Mouse (Mus musculus) stomach, embryonic 16.5 days (tissue): ENCODE data around the gene Frem2. TPM values are rescaled to one million over a fixed set of nuclear protein-coding genes. Genes with fewer than 3 reads are reported as not detected.
A peak's percentile ranks its signal among the peaks of the same experiment; 100 is the strongest.

ENCODE experiments used
- ATAC-seq: fragments of 200-750 bp; cut with Nextera tagmentation; 2 replicates; pipeline ENCODE4 v1.8.0; 2017; ENCODE audit warnings: moderate number of reproducible peaks, moderate TSS enrichment; ENCODE audit not compliant: insufficient read depth, low FRiP score
- H3K27ac ChIP-seq: fragments of 300-500 bp; sonication (generic); 2 replicates; pipeline ENCODE4 v1.5.1; 2014; ENCODE audit warnings: low read length
- H3K27me3 ChIP-seq: fragments of 300-500 bp; sonication (generic); 2 replicates; pipeline ENCODE4 v1.6.1; 2014; ENCODE audit warnings: low read length, control low read depth, mixed read lengths; ENCODE audit not compliant: control insufficient read depth, insufficient read depth
- H3K36me3 ChIP-seq: fragments of 300-500 bp; sonication (generic); 2 replicates; pipeline ENCODE4 v1.6.1; 2014; ENCODE audit warnings: low read length; ENCODE audit not compliant: control insufficient read depth, insufficient read depth
- H3K4me1 ChIP-seq: fragments of 300-500 bp; sonication (generic); 2 replicates; pipeline ENCODE4 v1.6.1; 2014; ENCODE audit warnings: low read length, control low read depth, mixed read lengths; ENCODE audit not compliant: control insufficient read depth, insufficient read depth
- H3K4me2 ChIP-seq: fragments of 300-500 bp; sonication (generic); 2 replicates; pipeline ENCODE4 v1.6.1; 2014; ENCODE audit warnings: low read depth, low read length, mixed read lengths
- H3K4me3 ChIP-seq: fragments of 300-500 bp; sonication (generic); replicated peaks from 2 replicates; pipeline ENCODE4 v1.5.1; 2014; ENCODE audit warnings: mild to moderate bottlenecking, low read length
- H3K9ac ChIP-seq: fragments of 300-500 bp; sonication (generic); 2 replicates; pipeline ENCODE4 v1.6.1; 2014; ENCODE audit warnings: low read length
- H3K9me3 ChIP-seq: fragments of 300-500 bp; sonication (generic); replicated peaks from 2 replicates; pipeline ENCODE4 v1.6.1; 2016; ENCODE audit warnings: low read length, control low read depth; ENCODE audit not compliant: control insufficient read depth
- WGBS: fragments of 180-500 bp; shearing (Covaris S2); extraction: QIAGEN DNeasy Blood & Tissue Kit; methylation state at CpG from one replicate; pipeline ENCODE4 v1.1.7; 2014; 5-methylcytosine and 5-hydroxymethylcytosine counted together
- polyA plus RNA-seq: library from polyadenylated mRNA; unstranded; fragments of >200 nt; fragmentation: Nextera tagmentation; extraction: Ambion mirVana; gene quantifications from 2 replicates; pipeline ENCODE4 v1.2.1, GENCODE M21; 2015

The Frem2 gene
- polyA plus RNA-seq, 1 experiment from 2014 or later: 16.4 TPM

GRCm38 (mm10) chr3:53669736-53670135 is 12.6 kb upstream of the Frem2 start:
- 82% methylated on average over 2 of the region's 2 CpGs for WGBS
- peaks cover 7% of the 10 kb centered on the region for H3K4me1 ChIP-seq
- H3K9ac ChIP-seq: no peak overlapping the region
- no peaks in the 10 kb centered on the region for H3K9me3 ChIP-seq
- H3K4me3 ChIP-seq: no peak overlapping the region
- no peak overlapping the region for H3K4me2 ChIP-seq
- no peaks in the 10 kb centered on the region for H3K36me3 ChIP-seq
- H3K27ac ChIP-seq: no peak overlapping the region
- H3K27me3 ChIP-seq: no peaks in the 10 kb centered on the region
- no peak for ATAC-seq

- Histone ChIP-seq H3K36me3 (peaks cover 26% of the 10 kb centered on the region), H3K9ac (peak overlapping the region; percentile 65), H3K4me1 (no peaks in the 10 kb centered on the region; the same call in 1 of the 2 replicates), H3K4me2 (peak overlapping the region; percentile 72), H3K27me3 (no peaks in the 10 kb centered on the region), H3K27ac (no peak overlapping the region; the same call in 1 of the 2 replicates), H3K9me3 (peaks cover 26% of the 10 kb centered on the region), H3K4me3 (peak overlapping the region; percentile 59)
- 2% methylated on average over 21 of the region's 21 CpGs for WGBS
- no peak for ATAC-seq
Observed at GRCm38 (mm10) chr3:53657744-53658534, 784 bp upstream of the Frem2 start.

- WGBS: under 1% methylated on average over 42 of the region's 42 CpGs
Observed at GRCm38 (mm10) chr3:53656328-53656877, 752 bp downstream of the Frem2 start.

GRCm38 (mm10) chr3:53655343-53655742 is 1.8 kb downstream of the Frem2 start:
- peaks cover 32% of the 10 kb centered on the region for H3K36me3 ChIP-seq
- H3K27ac ChIP-seq: no peak overlapping the region
- H3K9ac ChIP-seq: no peak overlapping the region
- 0 out of 2 replicates have a peak overlapping the region, but pooled peaks have one; percentile 72 for H3K4me2 ChIP-seq
- peaks cover 2% of the 10 kb centered on the region; the same call in 1 of the 2 replicates for H3K4me1 ChIP-seq
- ATAC-seq: no peak
- H3K4me3 ChIP-seq: no peak overlapping the region
- no peaks in the 10 kb centered on the region for H3K27me3 ChIP-seq
- WGBS: 83% methylated on average over 13 of the region's 13 CpGs
- peaks cover 34% of the 10 kb centered on the region for H3K9me3 ChIP-seq

More at GRCm38 (mm10) chr3:53656328-53656877, 752 bp downstream of the Frem2 start:
- peak overlapping the region; percentile 59 for H3K4me3 ChIP-seq
- no peaks in the 10 kb centered on the region for H3K27me3 ChIP-seq
- H3K4me2 ChIP-seq: peak overlapping the region; percentile 72
- H3K9me3 ChIP-seq: peaks cover 34% of the 10 kb centered on the region
- no peaks in the 10 kb centered on the region; the same call in 1 of the 2 replicates for H3K4me1 ChIP-seq
- peak overlapping the region; percentile 65 for H3K9ac ChIP-seq
- peaks cover 32% of the 10 kb centered on the region for H3K36me3 ChIP-seq
- H3K27ac ChIP-seq: peak overlapping the region; percentile 60
- peak; percentile 11; the same call in 1 of the 2 replicates for ATAC-seq

- H3K4me1 ChIP-seq: peaks cover 9% of the 10 kb centered on the region; the same call in 1 of the 2 replicates
- peak overlapping the region; percentile 17 for H3K4me3 ChIP-seq
- peak overlapping the region; percentile 46 for H3K4me2 ChIP-seq
- H3K27me3 ChIP-seq: no peaks in the 10 kb centered on the region
- H3K36me3 ChIP-seq: peaks cover 28% of the 10 kb centered on the region
- 16% methylated on average over 8 of the region's 8 CpGs for WGBS
- peak overlapping the region; percentile 65; the same call in 1 of the 2 replicates for H3K27ac ChIP-seq
- peaks cover 30% of the 10 kb centered on the region for H3K9me3 ChIP-seq
- H3K9ac ChIP-seq: peak overlapping the region; percentile 43; the same call in 1 of the 2 replicates
- no peak for ATAC-seq
Observed at GRCm38 (mm10) chr3:53650003-53650748, 7.0 kb downstream of the Frem2 start.

- H3K4me1 ChIP-seq: peaks cover 9% of the 10 kb centered on the region; the same call in 1 of the 2 replicates
- H3K27me3 ChIP-seq: no peaks in the 10 kb centered on the region
- no peak overlapping the region for H3K4me3 ChIP-seq
- ATAC-seq: no peak
- H3K9ac ChIP-seq: no peak overlapping the region
- no peak overlapping the region for H3K4me2 ChIP-seq
- no peak overlapping the region for H3K27ac ChIP-seq
- H3K9me3 ChIP-seq: peaks cover 23% of the 10 kb centered on the region
- 54% methylated on average over 4 of the region's 4 CpGs for WGBS
- H3K36me3 ChIP-seq: peaks cover 21% of the 10 kb centered on the region
Observed at GRCm38 (mm10) chr3:53649425-53649824, 7.7 kb downstream of the Frem2 start.

- H3K27ac ChIP-seq: no peak overlapping the region
- 77% methylated on average over 4 of the region's 4 CpGs for WGBS
- H3K4me2 ChIP-seq: no peak overlapping the region
- H3K4me3 ChIP-seq: no peak overlapping the region
- H3K4me1 ChIP-seq: peaks cover 9% of the 10 kb centered on the region; the same call in 1 of the 2 replicates
- H3K9me3 ChIP-seq: peaks cover 17% of the 10 kb centered on the region
- peaks cover 15% of the 10 kb centered on the region for H3K36me3 ChIP-seq
- H3K9ac ChIP-seq: no peak overlapping the region
- ATAC-seq: no peak
- H3K27me3 ChIP-seq: no peaks in the 10 kb centered on the region
Observed at GRCm38 (mm10) chr3:53648902-53649301, 8.3 kb downstream of the Frem2 start.

- H3K4me1 ChIP-seq: peaks cover 1% of the 10 kb centered on the region; the same call in 1 of the 2 replicates
- H3K9me3 ChIP-seq: no peaks in the 10 kb centered on the region
- no peak overlapping the region for H3K9ac ChIP-seq
- ATAC-seq: no peak
- H3K36me3 ChIP-seq: no peaks in the 10 kb centered on the region
- no peak overlapping the region for H3K4me2 ChIP-seq
- 65% methylated on average over 3 of the region's 3 CpGs for WGBS
- no peak overlapping the region for H3K27ac ChIP-seq
- no peak overlapping the region for H3K4me3 ChIP-seq
- no peaks in the 10 kb centered on the region for H3K27me3 ChIP-seq
Observed at GRCm38 (mm10) chr3:53635948-53636347, 21.2 kb downstream of the Frem2 start.
